Mouse (Mus musculus) hindbrain, embryonic 11.5 days (tissue): Measurements from ENCODE around the gene Sema6b. TPM values are rescaled to one million over a fixed set of nuclear protein-coding genes. Genes with fewer than 3 reads are reported as not detected.
"Not testable (repeated sequence)": the region's sequence is repeated elsewhere in the genome, so short reads cannot be mapped to it uniquely, and the experiment has no call there.

ENCODE experiments used
- ATAC-seq: fragments of 200-750 bp; cut with Nextera tagmentation; 2 replicates; pipeline ENCODE4 v1.8.0; 2017; ENCODE audit warnings: mild to moderate bottlenecking, moderate TSS enrichment, moderate library complexity; ENCODE audit not compliant: low FRiP score
- DNase-seq: peaks from one replicate; pipeline ENCODE4 v3.0.0-alpha.2; 2015; ENCODE audit warnings: low spot score
- H3K27ac ChIP-seq: fragments of 300-500 bp; sonication (generic); 2 replicates; pipeline ENCODE4 v1.5.1; 2014; ENCODE audit warnings: mild to moderate bottlenecking, low read depth, low read length
- H3K27me3 ChIP-seq: fragments of 300-500 bp; sonication (generic); 2 replicates; pipeline ENCODE4 v1.6.1; 2014; ENCODE audit warnings: mild to moderate bottlenecking, low read length, moderate library complexity, mixed read lengths; ENCODE audit not compliant: control insufficient read depth, insufficient read depth
- H3K36me3 ChIP-seq: fragments of 300-500 bp; sonication (generic); 2 replicates; pipeline ENCODE4 v1.6.1; 2014; ENCODE audit warnings: mild to moderate bottlenecking, low read length, moderate library complexity, mixed read lengths; ENCODE audit not compliant: control insufficient read depth, insufficient read depth
- H3K4me1 ChIP-seq: fragments of 300-500 bp; sonication (generic); replicated peaks from 2 replicates; pipeline ENCODE4 v1.6.1; 2014; ENCODE audit warnings: low read length, mixed read lengths; ENCODE audit not compliant: control insufficient read depth, insufficient read depth
- H3K4me2 ChIP-seq: fragments of 300-500 bp; sonication (generic); replicated peaks from 2 replicates; pipeline ENCODE4 v1.6.1; 2014; ENCODE audit warnings: mild to moderate bottlenecking, low read depth, low read length
- H3K4me3 ChIP-seq: fragments of 300-500 bp; sonication (generic); 2 replicates; pipeline ENCODE4 v1.5.1; 2014; ENCODE audit warnings: low read depth, low read length
- H3K9ac ChIP-seq: fragments of 300-500 bp; sonication (generic); 2 replicates; pipeline ENCODE4 v1.6.1; 2014; ENCODE audit warnings: low read depth, low read length
- H3K9me3 ChIP-seq: fragments of 300-500 bp; sonication (generic); 2 replicates; pipeline ENCODE4 v1.6.1; 2016; ENCODE audit warnings: low read length; ENCODE audit not compliant: control insufficient read depth
- WGBS: fragments of 180-500 bp; shearing (Covaris S2); extraction: QIAGEN DNeasy Blood & Tissue Kit; methylation state at CpG from one replicate; pipeline ENCODE4 v1.1.7; 2014; 5-methylcytosine and 5-hydroxymethylcytosine counted together
- polyA plus RNA-seq: library from polyadenylated mRNA; unstranded; fragments of >200 nt; fragmentation: Nextera tagmentation; extraction: Ambion mirVana; gene quantifications from 2 replicates; pipeline ENCODE4 v1.2.1, GENCODE M21; 2014

The Sema6b gene
- polyA plus RNA-seq, 1 experiment from 2014 or later: 2.5 TPM

DNA sequence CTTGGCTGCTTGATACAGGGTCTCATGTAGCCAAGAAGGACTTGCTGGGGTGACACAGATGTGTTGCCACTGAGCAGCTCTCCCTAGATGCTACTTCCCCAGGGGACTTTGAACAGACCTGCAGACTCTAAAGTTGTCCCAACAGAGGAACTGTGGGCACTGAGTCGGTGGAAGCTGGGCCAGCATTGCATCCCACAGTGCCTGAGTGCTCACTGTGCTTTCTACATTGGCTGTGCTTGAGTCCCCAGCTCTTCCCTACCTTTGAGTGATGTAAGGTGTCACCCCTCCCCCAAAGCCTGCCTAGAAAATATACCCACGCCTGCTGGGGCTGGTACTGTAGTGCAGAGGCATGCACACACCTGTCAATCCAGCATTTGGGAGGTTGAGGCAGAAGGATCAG, 32.4 kb downstream of the Sema6b start:
- no peaks in the 10 kb centered on the region for H3K9me3 ChIP-seq
- H3K4me3 ChIP-seq: no peak overlapping the region
- DNase-seq: no peak
- no peaks in the 10 kb centered on the region for H3K36me3 ChIP-seq
- 69% methylated on average over 2 of the region's 2 CpGs for WGBS
- no peaks in the 10 kb centered on the region for H3K27me3 ChIP-seq
- no peak overlapping the region for H3K9ac ChIP-seq
- no peaks in the 10 kb centered on the region for H3K4me1 ChIP-seq
- H3K4me2 ChIP-seq: no peak overlapping the region
- no peak overlapping the region for H3K27ac ChIP-seq
- ATAC-seq: no peak

GRCm38 (mm10) chr17:56106981-56107380, 33.2 kb downstream of the Sema6b start:
- DNase-seq: no peak
- H3K27ac ChIP-seq: no peak overlapping the region
- no peak overlapping the region for H3K4me2 ChIP-seq
- no peak for ATAC-seq
- no peak overlapping the region for H3K9ac ChIP-seq
- no peak overlapping the region for H3K4me3 ChIP-seq
- no peaks in the 10 kb centered on the region for H3K27me3 ChIP-seq
- H3K9me3 ChIP-seq: no peaks in the 10 kb centered on the region
- peaks cover 4% of the 10 kb centered on the region; the same call in 1 of the 2 replicates for H3K36me3 ChIP-seq
- WGBS: 80% methylated on average over 4 of the region's 4 CpGs
- H3K4me1 ChIP-seq: no peaks in the 10 kb centered on the region

GRCm38 (mm10) chr17:56106436-56106835, 33.7 kb downstream of the Sema6b start:
- WGBS: 94% methylated on average over 4 of the region's 4 CpGs
- H3K9me3 ChIP-seq, H3K27me3 ChIP-seq, H3K36me3 ChIP-seq, H3K9ac ChIP-seq, H3K4me3 ChIP-seq, H3K4me2 ChIP-seq, H3K4me1 ChIP-seq, ATAC-seq, DNase-seq, H3K27ac ChIP-seq: not testable (repeated sequence)

DNA sequence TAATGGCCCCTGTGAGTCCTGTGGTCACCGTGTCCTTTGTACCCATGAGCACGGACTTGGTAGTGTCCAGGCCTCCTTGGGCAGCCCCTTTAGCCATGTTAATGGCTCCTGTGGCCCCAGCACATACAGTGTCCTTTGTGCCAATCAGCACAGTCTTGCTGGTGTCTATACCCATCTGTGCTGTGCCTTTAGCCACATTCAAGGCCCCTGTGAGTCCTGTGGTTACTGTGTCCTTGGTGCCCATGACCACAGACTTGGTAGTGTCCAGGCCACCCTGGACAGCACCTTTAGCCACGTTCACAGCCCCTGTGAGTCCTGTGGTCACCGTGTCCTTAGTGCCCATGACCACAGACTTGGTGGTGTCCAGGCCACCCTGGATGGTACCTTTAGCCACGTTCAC, 35.3 kb downstream of the Sema6b start:
- not testable (repeated sequence) for ATAC-seq, DNase-seq, H3K27me3 ChIP-seq, H3K4me2 ChIP-seq, H3K9ac ChIP-seq, H3K4me3 ChIP-seq, H3K9me3 ChIP-seq, H3K4me1 ChIP-seq, H3K27ac ChIP-seq
- peaks cover 17% of the 10 kb centered on the region for H3K36me3 ChIP-seq
- 100% methylated on average over 2 of the region's 5 CpGs for whole genome bisulfite sequencing

DNA sequence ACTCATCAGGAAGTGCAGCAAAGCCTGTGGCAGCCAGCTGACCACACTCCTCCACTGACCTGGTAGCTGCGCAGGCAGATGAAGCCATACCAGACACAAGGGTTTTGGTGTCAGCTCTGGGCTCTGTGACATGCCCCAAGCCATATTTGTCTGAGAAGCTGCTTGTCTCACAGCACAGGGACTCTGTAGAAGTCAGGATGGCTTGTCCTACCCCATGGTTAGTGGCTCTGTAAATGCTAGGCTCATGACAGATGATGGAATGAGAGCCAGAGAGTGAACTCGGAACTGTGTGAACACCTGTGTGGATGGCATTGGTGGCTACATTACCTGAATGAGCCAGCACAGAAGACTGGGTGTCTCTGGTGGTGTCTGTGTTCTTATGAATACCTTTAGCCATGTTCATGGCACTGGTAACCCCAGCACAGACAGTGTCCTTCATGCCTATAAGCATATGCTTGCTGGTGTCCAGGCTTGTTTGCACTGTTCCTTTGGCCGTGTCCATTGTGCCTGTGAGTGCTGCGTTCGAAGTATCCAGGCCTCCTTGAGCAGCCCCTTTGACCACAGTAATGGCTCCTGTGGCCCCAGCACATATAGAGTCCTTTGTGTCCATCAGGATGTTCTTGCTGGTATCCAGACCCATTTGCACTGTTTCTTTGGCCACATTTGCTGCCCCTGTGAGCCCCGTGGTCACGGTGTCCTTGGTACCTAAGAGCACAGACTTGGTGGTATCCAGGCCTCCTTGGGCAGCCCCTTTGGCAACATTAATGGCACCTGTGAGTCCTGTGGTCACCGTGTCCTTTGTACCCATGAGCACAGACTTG, 36.5 kb downstream of the Sema6b start:
- no peak overlapping the region for H3K4me2 ChIP-seq
- H3K9me3 ChIP-seq: no peaks in the 10 kb centered on the region
- H3K27ac ChIP-seq: no peak overlapping the region
- H3K4me1 ChIP-seq: no peaks in the 10 kb centered on the region
- peaks cover 20% of the 10 kb centered on the region for H3K36me3 ChIP-seq
- H3K9ac ChIP-seq: no peak overlapping the region
- DNase-seq: no peak
- no peaks in the 10 kb centered on the region for H3K27me3 ChIP-seq
- 94% methylated on average over 8 of the region's 8 CpGs for WGBS
- no peak for ATAC-seq
- H3K4me3 ChIP-seq: no peak overlapping the region

GRCm38 (mm10) chr17:56102927-56103326, 37.2 kb downstream of the Sema6b start:
- DNase-seq: no peak
- H3K27me3 ChIP-seq: no peaks in the 10 kb centered on the region
- no peak overlapping the region for H3K27ac ChIP-seq
- no peak overlapping the region for H3K9ac ChIP-seq
- WGBS: 91% methylated on average over 9 of the region's 9 CpGs
- H3K4me3 ChIP-seq: no peak overlapping the region
- H3K36me3 ChIP-seq: peaks cover 20% of the 10 kb centered on the region
- H3K4me1 ChIP-seq: no peaks in the 10 kb centered on the region
- H3K9me3 ChIP-seq: no peaks in the 10 kb centered on the region
- H3K4me2 ChIP-seq: no peak overlapping the region
- ATAC-seq: no peak

DNA sequence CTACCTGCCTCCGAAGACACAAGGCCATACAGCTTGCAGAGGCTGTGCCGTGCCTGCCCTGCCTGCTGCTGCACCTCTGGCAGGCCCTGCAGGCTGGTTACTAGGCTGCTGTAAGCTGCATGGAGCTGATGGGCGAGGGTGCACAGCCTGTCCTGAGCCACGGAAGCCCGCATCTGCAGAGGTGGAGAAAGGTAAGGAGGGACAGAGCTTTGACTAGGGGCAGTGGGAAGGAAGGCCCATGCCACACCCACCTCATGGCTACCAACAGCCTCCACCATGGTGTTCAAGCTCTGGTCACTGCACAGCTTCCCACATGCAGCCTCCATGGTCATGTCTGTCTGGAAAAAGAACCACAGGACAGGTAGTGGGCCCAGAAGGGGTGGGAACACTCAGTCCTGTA, 38.0 kb downstream of the Sema6b start:
- 89% methylated on average over 5 of the region's 5 CpGs for WGBS
- no peak overlapping the region for H3K27ac ChIP-seq
- no peaks in the 10 kb centered on the region for H3K4me1 ChIP-seq
- H3K4me2 ChIP-seq: no peak overlapping the region
- H3K9ac ChIP-seq: no peak overlapping the region
- H3K4me3 ChIP-seq: no peak overlapping the region
- H3K36me3 ChIP-seq: peaks cover 26% of the 10 kb centered on the region
- ATAC-seq (no peak), DNase-seq (no peak)
- no peaks in the 10 kb centered on the region for H3K9me3 ChIP-seq
- no peaks in the 10 kb centered on the region for H3K27me3 ChIP-seq

DNA sequence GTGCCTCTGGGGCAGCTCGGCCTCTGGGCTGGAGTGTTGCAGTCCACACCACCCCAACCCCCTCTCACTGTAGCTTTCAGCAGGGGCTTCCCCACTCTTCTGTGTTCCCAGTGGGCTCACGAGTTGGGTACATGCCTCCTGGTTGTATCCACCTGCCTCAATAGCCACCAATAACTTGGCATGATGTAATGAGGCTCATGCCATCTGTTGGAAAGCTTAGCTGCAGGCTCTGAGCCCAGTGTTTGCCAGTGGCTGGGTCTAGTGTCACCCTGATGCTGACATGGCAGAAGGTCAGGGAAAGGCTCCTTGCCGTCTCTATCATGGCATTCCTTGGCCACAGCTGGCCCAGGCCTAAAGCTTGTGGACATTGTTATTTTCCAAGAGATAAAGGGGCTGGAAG, 39.3 kb downstream of the Sema6b start:
- H3K9ac ChIP-seq: no peak overlapping the region
- no peaks in the 10 kb centered on the region for H3K9me3 ChIP-seq
- ATAC-seq: no peak
- H3K4me3 ChIP-seq: no peak overlapping the region
- H3K4me2 ChIP-seq: no peak overlapping the region
- no peaks in the 10 kb centered on the region for H3K27me3 ChIP-seq
- no peaks in the 10 kb centered on the region for H3K4me1 ChIP-seq
- no peak overlapping the region for H3K27ac ChIP-seq
- 85% methylated on average over 3 of the region's 3 CpGs for WGBS
- H3K36me3 ChIP-seq: peaks cover 36% of the 10 kb centered on the region
- no peak for DNase-seq
